Mouse (Mus musculus): ENCODE results near the gene Gm28051. TPM values are rescaled to one million over a fixed set of nuclear protein-coding genes. Genes with fewer than 3 reads are reported as not detected.

Gene Gm28051
- total and polyA plus RNA-seq, 3 experiments: not detected

DNA sequence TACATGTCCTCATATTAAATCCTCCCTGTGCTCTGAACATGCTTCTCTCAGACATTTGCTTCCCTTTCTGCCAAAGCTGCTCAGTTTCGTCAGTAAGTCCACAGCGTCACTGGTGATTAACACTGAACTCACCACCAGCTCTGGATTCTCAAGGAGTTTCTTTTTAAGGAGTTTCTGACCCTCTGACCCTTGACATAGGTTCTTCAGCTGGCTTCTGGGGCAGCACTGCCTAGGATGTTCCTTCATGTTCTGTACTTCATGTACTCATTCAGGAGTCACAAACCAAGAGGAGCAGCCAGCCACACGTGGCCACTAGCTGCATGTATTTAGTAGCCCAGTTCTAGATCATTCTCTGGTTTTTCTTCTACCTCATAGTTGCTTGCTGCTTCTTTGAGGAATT is 9.3 kb downstream of the Gm28051 start:
- H3K9ac ChIP-seq (ENCODE audit: control insufficient read depth, low read depth, low read length, poor library complexity, severe bottlenecking): no peak overlapping the region
- H3K4me1 ChIP-seq (ENCODE audit: control insufficient read depth in 1 of 2, insufficient read depth in 2 of 2, low read length in 2 of 2): peaks cover 8 to 19% of the 10 kb centered on the region in 2 experiments; a peak in 3 of 4 replicates
- H3K9me3 ChIP-seq (replicated peaks; ENCODE audit: insufficient read depth, low read length): no peaks in the 10 kb centered on the region
- H3K79me2 ChIP-seq (ENCODE audit: control insufficient read depth, insufficient read depth, low read length, poor library complexity): peaks cover 49% of the 10 kb centered on the region
- H3K4me3 ChIP-seq (ENCODE audit: control insufficient read depth in 1 of 2, insufficient read depth in 1 of 2, low read depth in 2 of 2, low read length in 2 of 2): no peak overlapping the region
- 0 out of 2 replicates have a peak overlapping the region, but pooled peaks have one; percentile 5 for H3K27ac ChIP-seq (ENCODE audit: control insufficient read depth, low read depth, low read length)
- peaks cover 2 to 36% of the 10 kb centered on the region in 2 experiments; a peak in 3 of 4 replicates for H3K36me3 ChIP-seq (ENCODE audit: control insufficient read depth in 1 of 2, insufficient read depth in 2 of 2, low read length in 2 of 2)
- no peak for DNase-seq (ENCODE audit: low read depth, low spot score)
- TF ChIP-seq USF2 (IDR thresholded peaks at IDR 0.05; ENCODE audit: borderline replicate concordance in 1 of 2, insufficient read depth in 1 of 2, low read depth in 1 of 2, low read length in 2 of 2) (no peak), NRF1 (IDR thresholded peaks at IDR 0.05; ENCODE audit: insufficient read depth, low read depth, low read length, poor library complexity, severe bottlenecking) (no peak), TAL1 (IDR thresholded peaks at IDR 0.05; ENCODE audit: low read length) (no peak), GABPA (IDR thresholded peaks at IDR 0.05; ENCODE audit: low read depth, low read length) (no peak), POLR2AphosphoS2 (IDR thresholded peaks at IDR 0.05; ENCODE audit: low read length) (no peak)
- H3K27me3 ChIP-seq (ENCODE audit: control insufficient read depth in 1 of 2, insufficient read depth in 2 of 2, low read length in 2 of 2): no peaks in the 10 kb centered on the region

DNA sequence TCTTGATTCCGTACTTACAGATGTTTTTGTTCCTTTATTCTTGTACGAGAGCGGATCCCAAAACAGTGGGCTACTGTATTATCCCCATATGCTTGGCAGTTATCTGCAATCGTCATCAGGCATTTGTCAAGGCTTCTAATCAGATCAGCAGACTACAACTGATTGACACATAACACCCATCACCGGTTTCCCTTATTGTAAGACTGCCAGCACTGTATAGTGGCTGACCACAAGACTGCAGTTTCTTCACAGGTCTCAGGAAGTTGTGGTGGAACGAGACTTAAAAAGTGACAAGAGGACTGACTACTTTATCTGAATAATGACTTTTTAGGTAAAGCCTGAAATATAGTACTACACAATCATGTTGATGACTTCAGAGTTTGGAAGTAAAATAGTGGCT is 12.7 kb downstream of the Gm28051 start:
- H3K36me3 ChIP-seq (ENCODE audit: control insufficient read depth in 1 of 2, insufficient read depth in 2 of 2, low read length in 2 of 2): peaks cover 0 to 47% of the 10 kb centered on the region in 2 experiments; a peak in 3 of 4 replicates
- peak; percentile 88 for TF ChIP-seq RCOR1 (IDR thresholded peaks at IDR 0.05; ENCODE audit: low read depth, low read length)
- TF ChIP-seq CTCF (IDR thresholded peaks at IDR 0.05 in 2 of 3, conservative IDR thresholded peaks at IDR 0.05 in 1 of 3; ENCODE audit: control insufficient read depth in 1 of 3, insufficient read depth in 1 of 3, low read depth in 2 of 3, low read length in 3 of 3, poor library complexity in 1 of 3, severe bottlenecking in 1 of 3): peak in 2 of 3 experiments; percentile 6 to 17; a peak in 1 of 6 replicates
- TF ChIP-seq GATA1 (IDR thresholded peaks at IDR 0.05; ENCODE audit: low read depth, low read length): peak; percentile 90
- peak; percentile 47 for TF ChIP-seq SIN3A (IDR thresholded peaks at IDR 0.05; ENCODE audit: low read length)
- peak; percentile 45; the same call in 1 of the 2 replicates for TF ChIP-seq TCF12 (IDR thresholded peaks at IDR 0.05; ENCODE audit: low read depth, low read length)
- no peak for TF ChIP-seq E2F4 (IDR thresholded peaks at IDR 0.05; ENCODE audit: borderline replicate concordance, low read depth, low read length)
- no peak for TF ChIP-seq POLR2AphosphoS5 (IDR thresholded peaks at IDR 0.05; ENCODE audit: borderline replicate concordance, low read depth, low read length)
- 0 out of 2 replicates have a peak, but pooled peaks have one; percentile 24 for TF ChIP-seq CHD1 (IDR thresholded peaks at IDR 0.05; ENCODE audit: low read depth, low read length)
- TF ChIP-seq ETS1 (IDR thresholded peaks at IDR 0.05; ENCODE audit: low read depth, low read length): peak; percentile 87
- no peak for TF ChIP-seq ZNF384 (IDR thresholded peaks at IDR 0.05; ENCODE audit: low read depth, low read length)
- TF ChIP-seq BHLHE40 (IDR thresholded peaks at IDR 0.05; ENCODE audit: borderline replicate concordance, low read depth, low read length): peak; percentile 79; the same call in 1 of the 2 replicates
- peak; percentile 53 to 74 for TF ChIP-seq EP300 (IDR thresholded peaks at IDR 0.05; ENCODE audit: low read depth in 1 of 2, low read length in 2 of 2)
- H3K4me1 ChIP-seq (ENCODE audit: control insufficient read depth in 1 of 2, insufficient read depth in 2 of 2, low read length in 2 of 2): peaks cover 8 to 26% of the 10 kb centered on the region in 2 experiments; a peak in 3 of 4 replicates
- peak; percentile 87 for DNase-seq (ENCODE audit: low read depth, low spot score)
- H3K9ac ChIP-seq (ENCODE audit: control insufficient read depth, low read depth, low read length, poor library complexity, severe bottlenecking): peak overlapping the region; percentile 82
- peaks cover 37% of the 10 kb centered on the region for H3K79me2 ChIP-seq (ENCODE audit: control insufficient read depth, insufficient read depth, low read length, poor library complexity)
- H3K27me3 ChIP-seq (ENCODE audit: control insufficient read depth in 1 of 2, insufficient read depth in 2 of 2, low read length in 2 of 2): no peaks in the 10 kb centered on the region
- peak overlapping the region; percentile 87 for H3K27ac ChIP-seq (ENCODE audit: control insufficient read depth, low read depth, low read length)
- H3K4me3 ChIP-seq (ENCODE audit: control insufficient read depth in 1 of 2, insufficient read depth in 1 of 2, low read depth in 2 of 2, low read length in 2 of 2): peak overlapping the region; percentile 52 to 87
- H3K9me3 ChIP-seq (replicated peaks; ENCODE audit: insufficient read depth, low read length): no peaks in the 10 kb centered on the region
